Mouse (Mus musculus) bone marrow macrophage, adult 2 months (primary cell): ENCODE measurements at regions not wholly inside any gene's neighbourhood (a gene's known extent, or its start where the extent isn't known, plus 50 kb on each side); places are given as distances from the start of the nearest gene placed in this dataset.

ENCODE experiments used
- CTCF ChIP-seq: IDR thresholded peaks from 2 replicates; pipeline ENCODE4 v1.5.1; 2012; ENCODE audit warnings: low read depth, mild to moderate bottlenecking, low read length, moderate library complexity
- POLR2A ChIP-seq: IDR thresholded peaks from 2 replicates; pipeline ENCODE4 v1.6.1; 2012; ENCODE audit warnings: mild to moderate bottlenecking, low read depth, low read length, borderline replicate concordance

- TF ChIP-seq CTCF: no peak
- TF ChIP-seq POLR2A: no peak
These were observed 78.1 kb downstream of the Cd24a start for GRCm38 (mm10) chr10:43656207-43656606.
